Mouse (Mus musculus) granulocyte monocyte progenitor cell, adult 5-6 weeks (primary cell): ENCODE measurements around the gene Npas2. TPM values are rescaled to one million over a fixed set of nuclear protein-coding genes. Genes with fewer than 3 reads are reported as not detected.

Experiments
- ATAC-seq: replicated peaks from 2 replicates; pipeline ENCODE4 v1.8.0; 2016; ENCODE audit warnings: mild to moderate bottlenecking, moderate TSS enrichment, inconsistent platforms; ENCODE audit not compliant: poor library complexity, severe bottlenecking
- total RNA-seq, 2 experiments: library from RNA; stranded (forward) in 1 of 2; stranded (reverse) in 1 of 2; fragments of 200-712, 200-1000 nt in 1 of 2; fragments of >200 nt in 1 of 2; fragmentation: Nextera tagmentation in 1 of 2; gene quantifications; 2 replicates each; pipeline ENCODE4 v1.2.3; 2014 to 2017

The Npas2 gene
- total RNA-seq, 2 experiments from 2014 or later = not detected

DNA sequence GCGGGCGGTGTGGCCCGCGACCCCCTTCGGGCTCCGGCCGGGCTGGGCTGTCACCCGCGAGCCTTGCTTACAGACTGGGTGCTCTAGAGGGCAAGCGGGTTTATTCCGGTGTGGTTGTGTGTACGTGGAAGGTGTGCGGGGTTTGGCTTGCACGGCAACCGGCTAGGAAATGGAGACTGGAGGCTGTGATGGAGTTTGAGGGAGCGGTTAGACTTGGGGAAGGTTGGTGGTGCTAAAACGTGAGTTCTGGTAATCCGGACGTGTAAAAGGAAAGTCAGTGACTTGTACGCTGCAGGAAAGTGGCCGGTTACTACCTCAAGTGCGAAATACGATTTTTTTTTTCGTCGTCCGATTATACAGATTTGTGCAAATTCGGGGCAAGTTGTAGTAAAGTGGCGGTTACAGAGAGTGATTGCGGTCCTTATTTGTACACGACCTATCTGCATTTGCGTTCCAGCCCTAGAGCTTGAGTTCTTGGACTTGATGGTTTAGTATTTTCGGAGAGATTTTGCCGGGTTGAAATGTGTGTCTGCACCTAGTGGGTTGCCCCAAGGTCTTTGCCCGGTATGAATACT is 174.8 kb downstream of the Npas2 start:
- no peak for ATAC-seq

DNA sequence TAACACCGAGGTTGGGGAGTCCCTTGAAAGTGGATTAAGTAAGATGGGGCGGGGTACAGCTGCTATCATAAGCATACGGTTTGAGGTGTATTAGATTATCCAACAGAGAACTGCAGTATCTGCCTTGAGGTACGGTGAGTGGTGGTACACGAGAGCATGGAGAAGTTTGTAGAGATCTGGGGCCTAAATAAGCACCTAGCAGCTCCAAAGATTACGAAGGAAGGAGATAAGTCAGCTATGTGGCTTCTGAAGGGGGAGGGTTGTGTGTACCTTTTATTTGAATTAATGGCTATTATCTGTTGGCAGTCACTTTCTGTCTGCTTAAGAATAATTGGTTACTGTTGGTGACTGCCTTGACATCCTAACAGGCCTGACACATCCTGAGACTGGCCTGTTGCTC is 176.9 kb downstream of the Npas2 start:
- ATAC-seq = no peak

DNA sequence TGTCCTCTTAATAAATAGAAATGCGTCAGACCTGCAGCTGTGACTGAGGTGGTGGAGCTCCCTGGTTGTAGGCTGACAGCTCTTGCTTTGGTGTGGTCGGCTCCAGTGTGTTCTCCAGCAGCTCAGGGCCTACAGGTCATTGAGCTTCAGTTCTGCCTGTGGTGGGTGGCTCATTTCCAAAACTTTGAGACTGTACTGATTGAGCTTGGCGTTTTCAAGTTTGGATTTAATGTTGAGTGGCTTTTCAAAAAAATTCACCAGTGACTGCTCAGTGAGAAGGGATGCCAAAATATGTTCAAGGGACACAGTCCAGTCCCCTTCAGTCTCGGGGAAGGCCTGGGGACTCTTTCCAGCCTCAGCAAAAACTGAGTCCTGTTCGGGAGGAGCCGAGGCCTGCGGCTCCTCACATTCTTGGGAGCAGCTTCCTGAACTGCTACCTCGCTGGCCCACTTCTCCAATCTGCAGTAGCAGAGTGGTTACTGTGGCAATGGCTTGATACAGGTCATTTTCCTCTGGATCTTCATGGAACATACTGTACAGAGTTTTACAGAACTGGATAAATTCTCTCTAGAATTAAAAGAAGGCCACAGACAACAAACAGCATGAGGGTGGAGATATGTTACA is 178.8 kb downstream of the Npas2 start:
- ATAC-seq = no peak

DNA sequence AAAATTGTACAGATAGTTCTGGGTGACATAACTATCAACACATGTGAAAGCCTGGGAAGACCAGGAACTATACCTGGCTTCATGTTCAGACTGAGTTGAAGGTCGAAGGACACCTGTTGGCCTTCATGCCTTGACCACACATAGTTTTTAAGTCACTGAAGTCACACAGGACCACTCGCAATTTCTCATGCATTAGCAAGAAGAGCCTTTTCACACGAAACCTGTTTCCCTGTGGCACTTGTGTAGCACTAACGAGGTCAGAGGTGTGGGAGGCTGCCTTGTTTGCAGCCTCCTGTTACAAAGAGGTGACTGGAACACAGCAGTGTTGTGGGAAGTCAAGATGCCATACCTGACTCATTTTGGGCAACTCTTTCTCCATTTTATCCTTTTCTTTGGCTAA is 179.8 kb downstream of the Npas2 start:
- no peak for ATAC-seq

DNA sequence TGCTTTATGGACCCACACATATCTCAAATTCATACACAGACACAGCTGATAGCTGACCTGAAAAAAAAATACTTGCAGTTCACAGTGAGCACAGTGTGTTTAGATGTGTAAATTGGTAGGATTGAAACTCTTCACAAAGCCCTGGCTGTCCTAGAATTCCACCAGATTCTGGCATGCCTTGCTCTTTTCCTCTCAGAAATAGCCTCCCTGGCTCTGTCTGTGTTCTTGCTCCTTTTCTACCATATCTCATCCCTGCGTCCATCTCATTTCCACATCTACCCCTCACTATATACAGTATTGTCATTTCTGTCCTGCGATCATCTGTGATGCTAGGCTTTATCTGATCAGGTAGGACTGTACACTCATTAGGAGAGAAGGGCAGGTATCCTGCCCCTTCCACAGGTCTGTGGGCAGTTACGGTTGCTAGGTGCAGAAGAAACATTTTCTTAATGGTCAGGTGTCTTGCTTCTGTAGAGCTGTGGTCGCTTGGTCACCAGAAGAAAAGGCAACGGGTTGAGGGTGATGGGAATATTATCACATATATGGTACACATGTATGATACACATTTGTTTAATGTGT is 180.8 kb downstream of the Npas2 start:
- ATAC-seq = no peak

DNA sequence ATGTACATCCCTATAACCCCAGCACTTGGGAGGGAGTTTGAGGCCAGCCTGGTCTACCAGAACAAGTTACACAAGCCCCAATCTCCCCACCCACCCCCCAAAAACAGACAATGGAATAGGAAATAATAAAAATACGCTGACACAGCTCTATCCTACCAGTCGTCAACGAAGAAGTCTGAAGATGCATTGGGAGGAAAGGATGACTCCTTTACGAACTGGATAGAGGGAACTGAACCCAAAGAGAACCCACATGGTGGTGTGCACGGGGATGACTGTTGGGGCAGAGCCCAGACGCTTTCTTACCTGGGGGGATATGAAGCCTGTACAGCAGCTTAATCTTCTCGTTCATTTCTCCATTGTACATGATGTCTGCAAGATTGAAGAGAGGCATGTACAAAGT is 182.6 kb downstream of the Npas2 start:
- no peak for ATAC-seq

DNA sequence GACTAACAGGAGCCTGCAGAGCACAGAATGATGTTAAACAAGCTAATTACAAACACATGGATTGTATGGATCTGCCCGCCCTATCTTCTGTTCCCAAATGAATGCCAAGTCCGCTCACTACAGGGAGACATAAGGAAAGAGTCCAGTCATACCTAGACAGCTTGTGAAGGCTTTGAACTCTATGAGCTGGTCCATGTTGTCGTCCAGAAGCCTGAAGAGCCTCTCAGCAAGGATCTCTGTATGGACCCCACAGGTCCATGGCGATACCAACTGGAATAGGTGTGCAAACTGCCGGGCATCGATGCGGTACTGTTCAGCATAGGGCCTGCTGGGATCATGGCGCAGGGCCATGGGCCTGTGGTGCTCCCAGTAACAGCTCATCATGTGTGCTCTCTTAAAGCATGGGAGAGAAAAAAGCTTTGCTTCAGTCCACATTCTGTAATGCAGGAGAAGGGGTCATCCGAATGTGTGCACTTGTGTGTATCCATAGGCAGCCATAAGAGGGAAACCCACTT is 183.3 kb downstream of the Npas2 start:
- ATAC-seq = no peak

DNA sequence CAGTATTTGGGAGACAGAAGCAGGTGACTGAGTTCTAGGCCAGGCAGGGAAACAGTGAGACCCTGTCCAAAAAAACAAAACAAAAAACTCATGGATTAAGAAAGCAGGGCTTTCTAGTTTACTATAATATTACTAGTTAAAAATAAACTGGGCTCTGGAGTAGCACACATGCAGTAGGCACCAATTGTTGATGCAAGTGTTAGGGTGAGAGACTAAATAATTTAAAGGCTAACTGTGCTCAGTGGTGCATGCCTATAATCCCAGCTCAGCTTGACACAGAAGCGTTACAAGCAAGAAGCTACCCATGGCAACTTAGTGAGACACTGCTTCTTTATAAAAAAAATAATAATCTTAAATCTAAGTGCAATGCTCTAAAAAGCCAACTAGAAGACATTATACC is 185.0 kb downstream of the Npas2 start:
- no peak for ATAC-seq

DNA sequence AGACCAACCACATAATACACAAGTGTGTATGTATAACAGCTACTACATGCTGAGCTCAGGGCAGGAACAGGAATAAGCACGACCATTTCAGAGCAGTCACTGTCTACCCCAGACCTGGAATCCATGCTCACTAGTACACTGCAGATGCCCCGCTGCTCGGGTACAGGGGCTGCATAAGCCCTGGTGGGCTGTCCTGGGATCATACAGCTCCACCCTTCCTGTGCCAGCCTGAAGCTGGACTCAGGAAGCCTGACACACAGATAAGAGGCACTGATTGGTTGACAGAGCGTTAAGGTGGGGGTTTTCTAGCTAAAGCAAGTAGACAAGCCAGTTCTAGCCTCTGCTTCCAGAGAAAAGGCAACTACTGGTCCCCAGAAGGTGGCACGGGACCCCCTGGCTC is 185.5 kb downstream of the Npas2 start:
- ATAC-seq = no peak

DNA sequence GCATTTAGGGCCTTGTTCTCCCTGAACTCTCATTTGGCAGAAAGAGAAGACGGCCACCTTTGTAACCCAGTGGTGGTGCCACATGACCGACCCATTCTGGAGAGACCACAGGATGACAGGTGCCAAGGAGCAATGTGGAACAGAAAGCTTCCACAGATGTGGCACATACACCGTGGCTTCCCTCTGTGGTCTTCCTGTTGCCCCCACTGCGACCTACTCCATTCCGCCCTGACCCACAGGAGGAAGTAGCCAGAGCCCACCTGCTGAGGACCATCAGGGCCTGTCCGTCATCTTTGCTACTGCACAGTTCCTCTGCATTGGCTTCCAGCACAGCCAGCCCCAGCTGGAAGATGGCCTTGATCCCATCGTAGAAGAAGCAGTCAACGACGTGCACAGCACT is 187.5 kb downstream of the Npas2 start:
- peak; percentile 45 for ATAC-seq

DNA sequence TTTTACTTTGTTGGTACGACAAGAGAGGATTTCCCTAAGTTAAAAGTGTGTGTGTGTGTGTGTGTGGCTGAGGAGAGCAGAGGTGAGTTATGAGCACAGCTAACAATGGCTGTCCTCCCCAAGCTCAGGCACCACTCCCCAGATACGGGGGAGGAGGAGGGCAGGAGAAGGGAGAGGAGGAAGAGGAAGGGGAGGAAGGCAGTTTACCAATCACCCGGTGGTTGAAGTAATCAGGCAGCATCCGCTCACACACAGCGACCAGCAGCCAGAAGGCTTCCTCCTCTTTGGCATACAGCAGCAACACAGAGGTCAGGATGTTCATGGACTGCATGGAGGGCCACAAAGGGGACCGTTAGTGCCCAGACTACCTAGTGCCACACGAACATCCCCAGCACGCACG is 191.4 kb downstream of the Npas2 start:
- ATAC-seq = peak; percentile 54

DNA sequence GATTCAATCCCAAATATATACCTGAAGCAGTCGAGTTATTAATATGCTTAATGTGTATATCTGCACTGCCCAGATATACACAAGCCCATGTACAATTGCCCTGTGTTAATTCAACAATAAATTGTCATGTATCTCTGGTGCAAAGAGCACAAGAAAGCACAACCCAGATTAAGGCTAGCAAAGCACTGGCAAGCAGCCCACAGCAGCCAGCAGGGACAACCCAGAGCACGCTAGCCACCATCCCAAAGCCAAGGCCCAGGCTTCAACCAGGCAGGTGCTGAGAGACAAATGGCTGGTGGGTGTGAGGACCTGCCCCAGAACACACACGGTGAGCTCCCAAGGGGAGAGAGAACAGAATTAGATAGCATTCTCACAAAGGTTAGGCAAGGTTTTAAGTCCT is 192.9 kb downstream of the Npas2 start:
- no peak for ATAC-seq

DNA sequence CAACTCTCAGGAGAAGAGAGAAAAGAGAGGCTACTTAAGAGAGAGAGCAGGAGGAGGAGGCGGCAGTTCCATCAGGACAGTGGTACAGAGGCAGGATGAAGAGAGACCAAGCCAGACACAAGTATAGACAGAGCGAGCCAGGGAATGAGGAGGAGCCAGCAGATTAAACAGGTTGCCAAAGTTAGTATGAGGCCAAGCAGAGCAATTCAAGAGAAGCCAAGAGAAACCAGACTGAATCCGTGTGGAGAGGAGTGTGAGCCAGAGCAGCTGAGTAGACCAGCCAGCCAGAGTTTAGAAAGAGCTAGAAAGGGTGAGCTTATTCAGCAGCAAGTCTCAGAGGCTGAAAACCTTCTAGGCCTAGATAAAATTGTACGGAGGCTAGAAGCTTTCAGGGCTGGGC is 194.0 kb downstream of the Npas2 start:
- no peak for ATAC-seq

DNA sequence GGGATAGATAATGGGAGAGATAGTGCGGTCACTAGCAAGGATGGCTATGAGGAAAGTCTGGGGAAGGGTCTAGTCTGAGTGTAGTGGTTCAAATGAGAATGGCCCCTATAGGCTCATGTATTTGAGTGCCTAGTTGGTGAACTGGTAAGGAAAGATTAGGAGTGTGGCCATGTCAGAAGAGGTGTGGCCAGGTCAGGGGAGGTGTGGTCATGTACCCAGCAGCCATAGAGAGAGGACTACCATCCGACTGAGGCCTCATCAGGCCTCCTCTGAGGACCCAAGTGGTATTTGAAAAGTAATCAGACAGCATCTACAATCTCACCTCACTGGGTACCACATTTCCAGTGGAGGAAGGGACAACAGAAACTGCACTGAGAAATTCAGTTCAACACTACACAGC is 194.6 kb downstream of the Npas2 start:
- no peak for ATAC-seq

DNA sequence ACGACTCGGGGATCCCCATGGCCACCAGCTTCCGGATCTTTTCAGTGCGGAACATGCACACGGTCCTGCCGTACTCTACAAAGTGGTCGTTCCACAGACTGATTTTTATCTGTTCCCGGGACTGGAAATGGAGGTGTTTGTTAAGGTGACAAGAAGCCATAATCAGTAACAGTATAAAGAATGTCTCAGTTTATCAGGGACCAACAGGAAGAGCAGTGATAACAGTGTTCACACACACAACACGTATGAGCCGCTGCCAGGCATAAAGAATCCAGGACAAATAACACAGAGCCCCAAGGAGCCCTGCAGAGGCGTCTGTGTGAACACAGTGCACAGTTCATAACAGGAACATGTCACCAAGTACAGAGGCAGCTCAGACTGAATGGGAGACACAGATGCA is 195.8 kb downstream of the Npas2 start:
- ATAC-seq = no peak

DNA sequence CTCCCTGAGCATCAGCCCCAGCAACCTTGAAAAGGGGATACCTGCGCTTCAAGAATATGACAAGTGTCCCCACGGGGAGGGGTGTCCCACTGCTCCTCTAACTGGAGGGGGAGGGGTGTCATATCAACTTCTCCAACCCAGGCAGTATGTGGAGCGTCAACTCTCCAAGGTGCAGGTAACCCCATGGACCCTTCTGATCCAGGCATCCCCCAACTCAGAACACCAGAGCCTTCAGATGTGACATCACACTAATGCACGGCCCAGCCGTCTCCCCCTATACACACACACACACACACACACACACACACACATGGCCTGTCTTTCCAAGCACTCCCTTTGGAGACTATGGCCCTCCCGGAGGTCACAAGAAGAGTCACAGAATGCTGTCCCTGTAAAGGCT is 198.1 kb downstream of the Npas2 start:
- ATAC-seq = no peak

DNA sequence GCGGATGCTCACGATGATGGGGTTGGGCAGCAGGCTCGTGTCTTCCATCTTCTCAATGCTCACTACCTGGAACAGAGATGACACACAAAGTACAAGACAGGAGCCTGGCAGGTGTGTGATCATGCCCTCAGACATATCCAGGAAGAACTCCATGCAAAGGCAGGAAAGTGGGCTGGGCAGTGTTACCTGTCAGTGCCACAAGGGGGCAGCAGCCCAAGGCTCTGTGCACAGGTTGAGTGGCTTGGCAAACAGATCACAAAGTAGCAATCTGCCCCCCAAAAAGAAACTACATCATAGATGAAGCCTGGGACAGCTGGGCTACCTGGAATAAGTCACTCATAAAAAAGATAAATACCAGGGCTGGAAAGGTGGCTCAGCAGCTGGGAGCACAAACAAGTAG is 198.7 kb downstream of the Npas2 start:
- peak; percentile 64 for ATAC-seq

DNA sequence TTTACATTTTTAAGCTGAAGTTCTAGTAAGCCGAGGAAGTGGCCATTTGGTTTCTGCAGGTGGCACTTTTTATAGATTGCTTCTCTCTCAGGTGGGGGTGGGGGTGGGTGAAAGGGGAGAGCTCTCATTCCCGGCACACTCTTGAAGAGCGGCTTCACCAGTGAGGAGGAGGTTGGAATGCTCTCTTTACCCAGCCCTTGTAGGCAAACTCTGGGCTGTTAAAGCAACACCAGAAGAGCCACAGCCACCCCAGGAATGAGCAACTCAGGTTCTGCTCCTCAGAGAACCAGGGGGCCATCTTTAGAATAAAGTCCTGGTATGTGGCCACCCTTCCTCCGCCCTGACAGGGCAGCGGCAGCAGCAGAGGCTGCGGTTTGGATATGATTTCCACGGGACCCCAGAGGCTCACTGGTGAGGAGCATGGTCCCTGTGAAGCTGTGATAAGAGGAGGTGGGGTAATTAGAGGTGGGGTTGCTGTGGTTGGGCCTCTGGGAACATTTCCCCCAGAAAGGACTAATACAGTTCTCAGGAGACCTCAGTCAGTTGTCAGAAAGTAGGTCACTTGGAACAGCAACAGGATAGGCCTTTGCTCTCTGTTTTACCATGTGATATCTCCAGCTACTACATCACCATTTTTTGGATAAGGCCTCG is 199.8 kb downstream of the Npas2 start:
- no peak for ATAC-seq

DNA sequence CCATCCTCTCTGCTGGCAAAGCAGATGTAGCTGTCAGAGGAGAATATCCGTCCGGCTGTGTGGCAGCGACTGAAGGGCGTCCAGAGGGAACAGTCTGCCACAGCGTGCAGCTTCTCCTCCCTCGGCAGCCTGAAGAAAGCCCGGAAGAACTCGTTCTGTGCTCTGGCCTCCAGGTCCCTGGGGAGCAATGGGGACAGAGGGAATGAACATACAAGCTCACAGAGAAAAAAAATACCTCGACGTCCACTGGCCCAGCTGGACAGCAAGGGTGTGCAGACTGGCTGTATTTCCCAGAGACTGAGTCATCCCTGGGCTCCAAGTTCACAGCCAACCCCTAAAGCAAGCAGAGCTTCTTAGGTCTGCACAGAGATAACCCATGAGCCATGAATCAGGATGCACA is 200.6 kb downstream of the Npas2 start:
- ATAC-seq = no peak

DNA sequence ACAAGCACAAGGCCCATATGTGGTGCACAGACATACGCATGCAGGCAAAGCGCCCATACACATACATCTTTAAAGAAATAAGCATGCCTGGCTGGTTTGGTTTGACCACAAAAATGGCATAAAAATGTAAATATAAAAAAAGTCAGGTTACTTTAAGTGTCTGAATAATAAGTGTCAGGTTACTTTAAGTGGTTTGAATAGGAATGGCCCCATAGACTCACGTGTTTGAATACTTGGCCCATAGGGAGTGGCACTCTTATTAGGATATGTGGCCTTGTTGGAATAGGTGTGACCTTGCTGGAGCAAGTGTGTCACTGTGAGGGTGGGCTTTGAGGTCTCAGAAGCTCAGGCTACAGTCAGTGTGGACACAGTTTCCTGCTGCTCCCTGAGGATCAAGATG is 201.1 kb downstream of the Npas2 start:
- ATAC-seq = no peak

DNA sequence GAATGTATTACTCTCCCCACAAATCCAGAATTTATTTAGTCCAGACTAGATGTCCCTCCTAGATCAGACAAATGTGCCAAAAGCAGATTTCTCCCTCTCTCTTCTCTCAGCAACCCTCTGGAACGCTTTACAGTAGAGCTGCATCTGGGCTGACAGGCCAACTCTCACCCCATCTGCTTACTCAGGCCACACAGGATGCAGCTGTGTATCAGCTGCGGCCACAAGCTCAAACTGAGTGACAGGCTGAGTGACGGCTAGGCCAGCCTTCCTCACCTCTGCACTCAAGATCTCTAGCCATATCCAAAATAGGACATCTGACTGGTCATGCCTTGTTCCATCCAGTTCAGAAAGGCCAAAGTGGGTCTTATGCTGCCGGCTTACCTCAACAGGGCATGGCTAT is 202.8 kb downstream of the Npas2 start:
- peak; percentile 69 for ATAC-seq

DNA sequence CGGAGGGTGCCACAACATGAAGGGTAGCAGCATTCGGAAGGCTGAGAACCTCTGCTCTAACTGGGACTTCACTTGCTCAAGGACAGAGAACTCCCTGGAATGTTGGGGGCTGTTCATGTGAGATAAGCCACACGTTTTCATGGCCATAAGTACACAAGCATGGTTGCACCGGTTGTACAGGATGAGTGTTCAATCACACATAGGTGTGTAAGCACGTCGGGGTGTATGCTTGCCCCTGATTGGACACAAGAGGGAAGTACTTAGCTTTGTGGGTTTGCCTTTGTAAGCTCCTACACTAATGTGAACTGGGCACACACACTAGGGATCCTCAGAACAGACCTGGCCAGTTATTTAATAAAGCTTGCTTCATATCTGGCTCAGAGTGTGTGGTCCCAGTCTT is 204.8 kb downstream of the Npas2 start:
- ATAC-seq = no peak
